Mouse (Mus musculus) gastrocnemius, postnatal 36 days (tissue): ENCODE measurements around the gene Cd19. TPM values are rescaled to one million over a fixed set of nuclear protein-coding genes. Genes with fewer than 3 reads are reported as not detected.
"Not testable (repeated sequence)": the region's sequence is repeated elsewhere in the genome, so short reads cannot be mapped to it uniquely, and the experiment has no call there.

ENCODE experiments used
- DNase-seq, 2 experiments: peaks; one replicate each; pipeline ENCODE4 v3.0.0; 2022
- intact Hi-C: fragments of 180-260 bp; cut with DNase I; formaldehyde crosslinking; loops from one replicate; pipeline ENCODE4 v1.15.1; 2025
- total RNA-seq, 2 experiments: library from RNA; stranded (reverse); gene quantifications; 2 replicates each; pipeline ENCODE4 v1.2.3; 2021

The Cd19 gene
- total RNA-seq, 2 experiments from 2014 or later: not detected

- intact Hi-C loops: no loop called here
- DNase-seq: no peak
Measured at GRCm38 (mm10) chr7:126440134-126440533, 25.4 kb upstream of the Cd19 start.

- intact Hi-C loops: no loop called here
- no peak for DNase-seq
Measured at GRCm38 (mm10) chr7:126436851-126437250, 22.2 kb upstream of the Cd19 start.

- intact Hi-C loops: no loop called here
- no peak for DNase-seq
Measured at GRCm38 (mm10) chr7:126435801-126436200, 21.1 kb upstream of the Cd19 start.

- intact Hi-C loops: loop anchor here (5.0 kb wide), 1 partner anchor 38 kb away; no protein-coding TSS in a partner anchor
- no peak for DNase-seq
Measured at GRCm38 (mm10) chr7:126434726-126435125, 20.0 kb upstream of the Cd19 start.

GRCm38 (mm10) chr7:126430167-126430566 is 15.5 kb upstream of the Cd19 start:
- intact Hi-C loops: loop anchor here (5.0 kb wide), 1 partner anchor 42 kb away; no protein-coding TSS in a partner anchor
- DNase-seq: no peak

- intact Hi-C loops: no loop called here
- no peak for DNase-seq
Measured at GRCm38 (mm10) chr7:126429503-126429898, 14.8 kb upstream of the Cd19 start.

- intact Hi-C loops: no loop called here
Measured at GRCm38 (mm10) chr7:126428631-126429502, 14.2 kb upstream of the Cd19 start, which contains the start of gene Rabep2. Gene Rabep2 (plus strand): TSS chr7:126428759.

GRCm38 (mm10) chr7:126428154-126428553 is 13.5 kb upstream of the Cd19 start:
- intact Hi-C loops: no loop called here

More at GRCm38 (mm10) chr7:126428631-126429502, 14.2 kb upstream of the Cd19 start, which contains the start of gene Rabep2:
- peak; percentile 97 to 98 for DNase-seq

GRCm38 (mm10) chr7:126427323-126427860 is 12.7 kb upstream of the Cd19 start:
- no peak for DNase-seq

More at GRCm38 (mm10) chr7:126428154-126428553, 13.5 kb upstream of the Cd19 start:
- no peak for DNase-seq

GRCm38 (mm10) chr7:126424161-126424560 is 9.5 kb upstream of the Cd19 start:
- intact Hi-C loops: no loop called here
- DNase-seq: no peak

More at GRCm38 (mm10) chr7:126427323-126427860, 12.7 kb upstream of the Cd19 start:
- intact Hi-C loops: no loop called here

- DNase-seq: no peak
- intact Hi-C loops: no loop called here
Measured at GRCm38 (mm10) chr7:126421756-126422155, 7.1 kb upstream of the Cd19 start.

- intact Hi-C loops: no loop called here
- DNase-seq: no peak
Measured at GRCm38 (mm10) chr7:126418496-126418895, 3.8 kb upstream of the Cd19 start.

GRCm38 (mm10) chr7:126417606-126418005 is 2.9 kb upstream of the Cd19 start:
- intact Hi-C loops: no loop called here
- DNase-seq: no peak

- intact Hi-C loops: no loop called here
Measured at GRCm38 (mm10) chr7:126417045-126417444, 2.4 kb upstream of the Cd19 start.

GRCm38 (mm10) chr7:126416615-126417014 is 1.9 kb upstream of the Cd19 start:
- intact Hi-C loops: no loop called here
- DNase-seq: no peak

More at GRCm38 (mm10) chr7:126417045-126417444, 2.4 kb upstream of the Cd19 start:
- no peak for DNase-seq

GRCm38 (mm10) chr7:126411061-126411460 is 3.6 kb downstream of the Cd19 start:
- intact Hi-C loops: no loop called here
- no peak for DNase-seq

- intact Hi-C loops: no loop called here
- DNase-seq: no peak
Measured at GRCm38 (mm10) chr7:126408686-126409085, 6.0 kb downstream of the Cd19 start.

- DNase-seq, intact Hi-C loops: not testable (repeated sequence)
Measured at GRCm38 (mm10) chr7:126402518-126402917, 12.2 kb downstream of the Cd19 start.

- intact Hi-C loops: loop anchor here (2.0 kb wide), 1 partner anchor 129 kb away; no protein-coding TSS in a partner anchor
- DNase-seq: peak; percentile 65 to 80
Measured at GRCm38 (mm10) chr7:126399548-126399947, 15.1 kb downstream of the Cd19 start.

- DNase-seq: no peak
- intact Hi-C loops: loop anchor here (2.0 kb wide), 1 partner anchor 131 kb away; no protein-coding TSS in a partner anchor
Measured at GRCm38 (mm10) chr7:126397822-126398221, 16.9 kb downstream of the Cd19 start.

GRCm38 (mm10) chr7:126397221-126397620 is 17.5 kb downstream of the Cd19 start:
- no peak for DNase-seq
- intact Hi-C loops: no loop called here
